18 mouse cellular contexts compared by ENCODE assay signal in genomic region chr11:24245390-24245789, GRCm38 (mm10).
"Had no signal": no experiment of that assay in that cellular context is flagged by ENCODE, and none has a peak within 500 bp of the region (broad histone marks: within the 10 kb centered on the region; RNA-seq: fewer than 3 reads in every experiment).

No protein-coding gene starts in this region.

- H3K4me2 ChIP-seq: liver, embryonic 13.5 days; liver, embryonic 15.5 days; lung, embryonic 15.5 days; midbrain, embryonic 11.5 days; midbrain, embryonic 13.5 days; midbrain, embryonic 15.5 days; neural tube, embryonic 12.5 days had no signal

- H3K27ac ChIP-seq: liver, embryonic 13.5 days; liver, embryonic 15.5 days; lung, embryonic 15.5 days; macrophage; midbrain, embryonic 13.5 days; midbrain, embryonic 15.5 days; neural tube, embryonic 12.5 days had no signal

- ATAC-seq: liver, postnatal 0 days; lung, postnatal 0 days; midbrain, embryonic 13.5 days; midbrain, embryonic 15.5 days had no signal

- H3K36me3 ChIP-seq: liver, embryonic 13.5 days; liver, embryonic 15.5 days; lung, embryonic 15.5 days; midbrain, embryonic 13.5 days; midbrain, embryonic 15.5 days; neural tube, embryonic 12.5 days had no signal

- H3K9me3 ChIP-seq: liver, embryonic 13.5 days; liver, embryonic 15.5 days; lung, embryonic 15.5 days; midbrain, embryonic 13.5 days; midbrain, embryonic 15.5 days; neural tube, embryonic 12.5 days had no signal

- H3K9ac ChIP-seq: liver, embryonic 13.5 days; liver, embryonic 15.5 days; liver, postnatal 0 days; lung, embryonic 15.5 days; midbrain, embryonic 13.5 days; midbrain, embryonic 15.5 days; neural tube, embryonic 12.5 days had no signal

- H3K27me3 ChIP-seq: liver, embryonic 13.5 days; liver, embryonic 15.5 days; lung, embryonic 15.5 days; megakaryocyte, embryonic 14.5 days; midbrain, embryonic 13.5 days; midbrain, embryonic 15.5 days; neural tube, embryonic 12.5 days had no signal

- DNase-seq: liver, embryonic 13.5 days; liver, postnatal 0 days; lung, adult 2 months; lung, postnatal 14 days; lung, postnatal 36 days; right cerebral cortex, postnatal 14 days; thymus, adult 18-20 months; thymus, postnatal 14 days; thymus, postnatal 36 days had no signal

- H3K4me1 ChIP-seq: lung, embryonic 15.5 days; midbrain, embryonic 15.5 days; neural tube, embryonic 12.5 days had no signal

- H3K4me3 ChIP-seq: liver, embryonic 13.5 days; liver, embryonic 15.5 days; lung, embryonic 15.5 days; megakaryocyte, embryonic 14.5 days; midbrain, embryonic 13.5 days; midbrain, embryonic 15.5 days; neural tube, embryonic 12.5 days had no signal
